Mouse (Mus musculus) lung, postnatal 0 days (tissue): ENCODE results near the gene Kctd11. TPM values are rescaled to one million over a fixed set of nuclear protein-coding genes. Genes with fewer than 3 reads are reported as not detected.
"Not testable (repeated sequence)": the region's sequence is repeated elsewhere in the genome, so short reads cannot be mapped to it uniquely, and the experiment has no call there.

ENCODE experiments used
- ATAC-seq: fragments of 200-750 bp; cut with Nextera tagmentation; 2 replicates; pipeline ENCODE4 v1.8.0; 2017; ENCODE audit warnings: moderate library complexity
- DNase-seq: peaks from one replicate; pipeline ENCODE4 v3.0.0-alpha.2; 2016; ENCODE audit warnings: low spot score
- H3K27ac ChIP-seq: fragments of 300-500 bp; sonication (generic); 2 replicates; pipeline ENCODE4 v1.5.1; 2014; ENCODE audit warnings: antibody characterized with exemption, mild to moderate bottlenecking, low read length, mixed read lengths
- H3K27me3 ChIP-seq: fragments of 300-500 bp; sonication (generic); replicated peaks from 2 replicates; pipeline ENCODE4 v1.6.1; 2014; ENCODE audit warnings: low read length, mixed read lengths; ENCODE audit not compliant: insufficient read depth
- H3K36me3 ChIP-seq: fragments of 300-500 bp; sonication (generic); 2 replicates; pipeline ENCODE4 v1.6.1; 2014; ENCODE audit warnings: low read length, mixed read lengths; ENCODE audit not compliant: insufficient read depth
- H3K4me1 ChIP-seq: fragments of 300-500 bp; sonication (generic); 2 replicates; pipeline ENCODE4 v1.6.1; 2014; ENCODE audit warnings: antibody characterized with exemption, low read depth, low read length, mixed read lengths; ENCODE audit not compliant: insufficient read depth
- H3K4me2 ChIP-seq: fragments of 300-500 bp; sonication (generic); replicated peaks from 2 replicates; pipeline ENCODE4 v1.6.1; 2014; ENCODE audit warnings: low read depth, mild to moderate bottlenecking, low read length, moderate library complexity, mixed read lengths
- H3K4me3 ChIP-seq: fragments of 300-500 bp; sonication (generic); 2 replicates; pipeline ENCODE4 v1.5.1; 2014; ENCODE audit warnings: low read depth, low read length
- H3K9ac ChIP-seq: fragments of 300-500 bp; sonication (generic); replicated peaks from 2 replicates; pipeline ENCODE4 v1.6.1; 2014; ENCODE audit warnings: low read depth, mild to moderate bottlenecking
- H3K9me3 ChIP-seq: fragments of 300-500 bp; sonication (generic); 2 replicates; pipeline ENCODE4 v1.6.1; 2016; ENCODE audit warnings: low read length, mixed read lengths
- CTCF ChIP-seq: IDR thresholded peaks from 2 replicates; pipeline ENCODE4 v1.5.1; 2016; ENCODE audit warnings: antibody characterized with exemption, mild to moderate bottlenecking
- EP300 ChIP-seq: IDR thresholded peaks from 2 replicates; pipeline ENCODE4 v1.6.1; 2016; ENCODE audit warnings: antibody characterized with exemption, mild to moderate bottlenecking, control low read depth
- WGBS: fragments of 180-500 bp; shearing (Covaris S2); extraction: QIAGEN DNeasy Blood & Tissue Kit; methylation state at CpG from one replicate; pipeline ENCODE4 v1.1.7; 2014; 5-methylcytosine and 5-hydroxymethylcytosine counted together
- polyA plus RNA-seq: library from polyadenylated mRNA; unstranded; fragments of >200 nt; fragmentation: Nextera tagmentation; extraction: Ambion mirVana; gene quantifications from 2 replicates; pipeline ENCODE4 v1.2.1, GENCODE M21; 2015

Gene Kctd11
- 10.1 and 11.4 TPM in 2 replicates for polyA plus RNA-seq

DNA sequence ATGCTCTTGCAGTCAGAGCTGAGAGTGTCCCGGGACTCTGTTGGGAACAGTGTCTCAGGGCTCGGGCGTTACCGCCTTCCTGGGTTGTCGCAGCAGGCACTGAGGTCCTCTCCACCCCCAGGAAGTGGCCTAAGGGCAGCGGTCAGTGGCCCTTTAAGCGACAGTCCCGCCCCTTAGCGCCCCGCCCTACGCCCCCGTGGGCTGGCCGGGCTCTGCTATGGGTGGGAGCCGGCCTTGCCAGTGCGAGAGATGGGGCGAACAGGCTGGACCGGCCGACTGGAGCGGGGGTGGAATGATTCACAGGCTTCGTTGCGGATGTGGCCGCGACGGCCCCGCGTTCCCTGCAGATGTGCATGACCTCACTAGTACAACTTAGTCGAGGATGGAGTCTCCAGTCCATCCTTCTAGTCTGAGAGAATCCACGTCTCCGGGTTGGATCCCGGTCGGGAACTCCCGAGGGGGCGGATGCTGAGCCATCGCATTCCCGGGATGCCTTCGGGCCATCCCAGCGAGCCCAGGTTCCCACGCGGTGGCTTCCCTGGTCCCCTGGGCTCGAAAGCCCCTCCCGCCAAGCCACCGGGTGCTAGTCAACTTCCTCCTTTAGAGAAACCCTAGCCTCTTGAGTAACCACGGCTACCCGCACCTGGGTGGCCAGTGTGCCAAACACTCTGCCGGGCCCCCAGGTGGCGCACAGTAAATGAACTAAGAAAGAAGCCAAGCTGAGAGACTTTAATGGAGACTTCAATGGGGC is at the start of gene Kctd11:
TSS of gene Kctd11 (minus strand) at position 554 of the 751 bp plus-strand sequence.
- H3K4me2 ChIP-seq: peak within 1 kb of the TSS; percentile 75
- peak; percentile 95 for DNase-seq
- H3K9me3 ChIP-seq: no peaks in the 10 kb centered on the region
- peak; percentile 92 for ATAC-seq
- H3K27ac ChIP-seq: peak within 1 kb of the TSS; percentile 94
- H3K36me3 ChIP-seq: no peaks in the 10 kb centered on the region
- no peaks in the 10 kb centered on the region for H3K27me3 ChIP-seq
- H3K4me1 ChIP-seq: peaks cover 13% of the 10 kb centered on the region
- no peak; the same call in none of the 2 replicates for TF ChIP-seq EP300
- peak; percentile 59 for TF ChIP-seq CTCF
- H3K9ac ChIP-seq: peak within 1 kb of the TSS; percentile 51
- peak within 1 kb of the TSS; percentile 56 for H3K4me3 ChIP-seq
- WGBS: under 1% methylated on average over 46 of the region's 46 CpGs

GRCm38 (mm10) chr11:69930176-69930575 is 49.0 kb upstream of the Kctd11 start:
- H3K9ac ChIP-seq, H3K4me2 ChIP-seq, H3K36me3 ChIP-seq, H3K9me3 ChIP-seq, H3K4me1 ChIP-seq, ATAC-seq, H3K27me3 ChIP-seq, H3K27ac ChIP-seq, DNase-seq, H3K4me3 ChIP-seq: not testable (repeated sequence)
- 85% methylated on average over 8 of the region's 8 CpGs for WGBS

DNA sequence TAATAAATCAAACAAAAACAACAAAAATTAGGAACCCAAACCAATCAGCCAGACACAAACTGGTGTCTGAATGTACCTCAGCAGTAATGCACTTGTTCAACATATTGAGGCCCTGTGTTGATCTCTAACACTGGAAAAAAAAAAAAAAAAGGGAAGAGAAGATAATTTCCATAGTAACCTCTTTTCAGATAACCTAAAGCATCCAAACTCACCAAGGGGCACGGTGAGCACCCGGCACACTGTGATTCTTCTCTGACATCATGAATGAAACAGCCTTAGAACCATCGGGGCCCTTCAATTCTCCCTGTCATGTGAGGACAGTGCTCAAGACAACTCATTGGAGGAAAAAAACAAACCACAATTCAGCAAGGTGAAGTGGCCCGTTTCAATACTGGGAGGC is 48.5 kb upstream of the Kctd11 start:
- H3K4me2 ChIP-seq: no peak overlapping the region
- H3K9me3 ChIP-seq: no peaks in the 10 kb centered on the region
- no peak for TF ChIP-seq EP300
- TF ChIP-seq CTCF: no peak
- no peak overlapping the region for H3K27ac ChIP-seq
- H3K36me3 ChIP-seq: no peaks in the 10 kb centered on the region
- no peak overlapping the region for H3K4me3 ChIP-seq
- WGBS: 15% methylated on average over 4 of the region's 4 CpGs
- H3K9ac ChIP-seq: no peak overlapping the region
- no peak for ATAC-seq
- H3K27me3 ChIP-seq: no peaks in the 10 kb centered on the region
- 0 out of 2 replicates have a peak, but pooled peaks cover 2% of the 10 kb centered on the region for H3K4me1 ChIP-seq
- no peak for DNase-seq

GRCm38 (mm10) chr11:69927501-69927900 is 46.3 kb upstream of the Kctd11 start:
- no peaks in the 10 kb centered on the region for H3K36me3 ChIP-seq
- no peak for ATAC-seq
- H3K9me3 ChIP-seq: no peaks in the 10 kb centered on the region
- WGBS: 95% methylated on average over 2 of the region's 2 CpGs
- no peaks in the 10 kb centered on the region for H3K4me1 ChIP-seq
- DNase-seq: no peak
- H3K27me3 ChIP-seq: no peaks in the 10 kb centered on the region
- TF ChIP-seq EP300: no peak
- TF ChIP-seq CTCF: no peak
- H3K9ac ChIP-seq: no peak overlapping the region
- no peak overlapping the region for H3K4me2 ChIP-seq
- no peak overlapping the region for H3K27ac ChIP-seq
- no peak overlapping the region for H3K4me3 ChIP-seq

- Histone ChIP-seq H3K36me3 (0 out of 2 replicates have a peak, but pooled peaks cover 5% of the 10 kb centered on the region), H3K9me3 (no peaks in the 10 kb centered on the region), H3K4me1 (peaks cover 8% of the 10 kb centered on the region; the same call in 1 of the 2 replicates), H3K27ac (peak overlapping the region; percentile 96; the same call in 1 of the 2 replicates), H3K27me3 (no peaks in the 10 kb centered on the region), H3K4me3 (no peak overlapping the region), H3K9ac (no peak overlapping the region), H3K4me2 (0 out of 2 replicates have a peak overlapping the region, but pooled peaks have one; percentile 54)
- 56% methylated on average over 3 of the region's 3 CpGs for WGBS
- TF ChIP-seq CTCF (no peak), EP300 (no peak)
- ATAC-seq (no peak), DNase-seq (peak; percentile 22)
These were observed 41.6 kb upstream of the Kctd11 start for GRCm38 (mm10) chr11:69922796-69923195.

- no peaks in the 10 kb centered on the region for H3K9me3 ChIP-seq
- H3K27me3 ChIP-seq: no peaks in the 10 kb centered on the region
- peak overlapping the region; percentile 96 for H3K27ac ChIP-seq
- peaks cover 11% of the 10 kb centered on the region; the same call in 1 of the 2 replicates for H3K36me3 ChIP-seq
- H3K4me3 ChIP-seq: peak overlapping the region; percentile 50
- ATAC-seq (no peak), DNase-seq (no peak)
- peak overlapping the region; percentile 54 for H3K4me2 ChIP-seq
- peaks cover 8% of the 10 kb centered on the region; the same call in 1 of the 2 replicates for H3K4me1 ChIP-seq
- TF ChIP-seq EP300: peak; percentile 60; the same call in 1 of the 2 replicates
- no peak for TF ChIP-seq CTCF
- WGBS: 1% methylated on average over 12 of the region's 12 CpGs
- H3K9ac ChIP-seq: peak overlapping the region; percentile 58
These were observed 41.0 kb upstream of the Kctd11 start for GRCm38 (mm10) chr11:69922012-69922756.
